Mouse (Mus musculus): ENCODE results near the gene Rapgef5.

GRCm38 (mm10) chr12:117712474-117712873, 196.2 kb downstream of the Rapgef5 start:
- TF ChIP-seq CTCF (IDR thresholded peaks at IDR 0.05; ENCODE audit: low read depth) (no peak), EP300 (optimal IDR thresholded peaks at IDR 0.05) (no peak)

Data from stomach, postnatal 0 days (tissue).